Mouse (Mus musculus) megakaryocyte, embryonic 14.5 days (primary cell): ENCODE results near the gene Acbd6. TPM values are rescaled to one million over a fixed set of nuclear protein-coding genes. Genes with fewer than 3 reads are reported as not detected.

ENCODE experiments used
- H3K27me3 ChIP-seq: replicated peaks from 2 replicates; pipeline ENCODE3; 2012; ENCODE audit warnings: inconsistent platforms
- H3K36me3 ChIP-seq: replicated peaks from 2 replicates; pipeline ENCODE3; 2012; ENCODE audit warnings: low read length, inconsistent platforms, mixed read lengths
- H3K4me1 ChIP-seq: 2 replicates; pipeline ENCODE4 v1.6.1; 2012; ENCODE audit warnings: inconsistent platforms
- H3K4me3 ChIP-seq: replicated peaks from 2 replicates; pipeline ENCODE3; 2012; ENCODE audit warnings: moderate library complexity, mild to moderate bottlenecking, inconsistent platforms
- H3K9me3 ChIP-seq: 2 replicates; pipeline ENCODE4 v1.6.1; 2012; ENCODE audit warnings: inconsistent platforms
- FLI1 ChIP-seq: IDR thresholded peaks from 2 replicates; pipeline ENCODE4 v1.6.1; 2012; ENCODE audit warnings: low read length, inconsistent platforms, mixed read lengths
- GATA1 ChIP-seq: IDR thresholded peaks from 3 replicates; pipeline ENCODE4 v1.6.1; 2012; ENCODE audit warnings: mixed read lengths, low read length, inconsistent platforms, borderline replicate concordance
- polyA plus RNA-seq: library from polyadenylated mRNA; stranded (reverse); fragments of >175 nt; gene quantifications from 2 replicates; pipeline ENCODE4 v1.2.3, GENCODE M21; 2012; ENCODE audit warnings: low replicate concordance; ENCODE audit not compliant: insufficient read depth

Acbd6 gene
- polyA plus RNA-seq, 1 experiment: 266 TPM

DNA sequence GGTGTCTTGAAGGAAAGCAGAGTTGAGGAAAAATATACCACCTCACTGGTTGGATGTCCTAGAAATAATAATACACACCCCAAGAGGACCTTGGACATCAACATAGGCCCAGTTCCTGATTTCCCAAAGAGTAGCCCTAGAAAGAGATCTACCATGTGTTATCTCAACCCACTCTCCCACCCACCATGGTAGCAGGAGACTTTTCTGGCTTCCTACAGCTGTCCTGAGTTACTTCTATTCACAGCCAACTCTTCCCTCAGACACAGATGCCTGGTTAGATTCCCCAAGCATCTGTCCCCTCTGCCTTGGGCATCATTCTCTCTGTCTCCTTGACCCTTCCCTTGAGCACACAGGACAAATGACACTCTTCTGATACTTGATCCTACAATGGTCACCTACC is 157.4 kb downstream of the Acbd6 start:
- Histone ChIP-seq H3K9me3 (no peaks in the 10 kb centered on the region), H3K4me3 (no peak overlapping the region), H3K36me3 (no peaks in the 10 kb centered on the region), H3K4me1 (no peaks in the 10 kb centered on the region), H3K27me3 (peaks cover 89% of the 10 kb centered on the region)
- TF ChIP-seq GATA1: no peak
- TF ChIP-seq FLI1: no peak

DNA sequence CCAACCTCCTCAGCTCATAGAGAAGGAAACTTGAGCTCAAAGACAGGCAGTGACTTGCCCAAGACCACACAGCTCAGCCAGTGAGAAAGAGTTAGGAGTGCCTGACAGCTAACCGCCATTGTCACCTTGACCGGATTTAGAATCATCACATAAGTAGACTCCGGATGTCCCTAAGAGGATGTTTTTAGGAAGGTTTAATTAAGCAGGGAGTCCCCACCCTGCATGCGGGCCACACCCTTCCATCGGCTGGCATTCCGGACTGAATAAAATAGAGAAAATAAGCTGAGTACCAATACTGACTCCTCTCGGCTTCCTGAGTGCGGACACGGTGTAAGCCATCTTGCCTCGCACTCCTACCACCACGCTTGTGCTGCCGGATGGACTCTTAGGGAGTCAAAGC is 159.4 kb downstream of the Acbd6 start:
- Histone ChIP-seq H3K36me3 (no peaks in the 10 kb centered on the region), H3K4me3 (no peak overlapping the region), H3K9me3 (no peaks in the 10 kb centered on the region), H3K4me1 (0 out of 2 replicates have a peak, but pooled peaks cover 3% of the 10 kb centered on the region), H3K27me3 (peaks cover 85% of the 10 kb centered on the region)
- TF ChIP-seq GATA1: no peak
- no peak for TF ChIP-seq FLI1

DNA sequence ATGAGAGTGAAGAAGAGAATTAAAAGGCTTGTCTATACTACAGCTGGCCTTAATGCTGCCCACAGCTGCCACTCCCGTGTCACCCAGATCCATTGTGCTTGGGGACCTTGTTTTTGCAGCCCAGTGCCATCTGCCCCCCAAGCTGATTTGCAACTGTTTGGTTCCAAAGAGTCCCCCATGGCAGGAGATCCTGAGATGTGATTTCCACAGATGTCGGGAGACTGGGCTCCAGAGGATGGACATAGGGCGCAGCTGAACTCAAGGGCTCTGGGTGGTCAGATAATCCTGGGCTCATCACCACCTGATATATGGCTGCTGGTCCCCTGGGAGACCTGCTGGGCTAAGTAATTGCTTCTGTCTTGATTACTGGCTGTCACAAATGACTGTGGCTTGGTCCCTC is 160.9 kb downstream of the Acbd6 start:
- TF ChIP-seq GATA1: no peak
- TF ChIP-seq FLI1: no peak
- Histone ChIP-seq H3K9me3 (no peaks in the 10 kb centered on the region), H3K4me1 (0 out of 2 replicates have a peak, but pooled peaks cover 4% of the 10 kb centered on the region), H3K27me3 (peaks cover 86% of the 10 kb centered on the region), H3K4me3 (no peak overlapping the region), H3K36me3 (no peaks in the 10 kb centered on the region)

DNA sequence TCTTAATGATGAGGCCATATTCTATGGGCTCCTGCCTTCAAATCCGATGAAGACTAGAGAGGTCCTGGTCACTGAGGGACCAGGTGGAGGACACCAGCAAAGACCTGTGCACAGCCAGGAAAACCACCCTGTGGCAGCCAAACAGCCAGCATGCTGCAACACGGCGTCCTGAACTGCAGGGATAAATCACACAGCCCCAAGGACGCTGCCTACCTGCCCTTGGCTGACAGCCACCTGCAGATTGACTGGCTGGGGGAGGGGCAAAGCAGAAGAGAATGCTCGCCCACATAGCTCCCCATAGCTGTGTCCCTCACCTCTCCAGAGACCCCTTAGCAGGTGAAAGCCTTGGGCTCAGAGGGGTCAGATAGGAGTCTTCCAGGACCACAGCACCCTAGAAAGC is 162.1 kb downstream of the Acbd6 start:
- Histone ChIP-seq H3K4me3 (no peak overlapping the region), H3K36me3 (no peaks in the 10 kb centered on the region), H3K27me3 (peaks cover 85% of the 10 kb centered on the region), H3K4me1 (0 out of 2 replicates have a peak, but pooled peaks cover 4% of the 10 kb centered on the region), H3K9me3 (peaks cover 8% of the 10 kb centered on the region)
- TF ChIP-seq FLI1: no peak
- TF ChIP-seq GATA1: no peak

DNA sequence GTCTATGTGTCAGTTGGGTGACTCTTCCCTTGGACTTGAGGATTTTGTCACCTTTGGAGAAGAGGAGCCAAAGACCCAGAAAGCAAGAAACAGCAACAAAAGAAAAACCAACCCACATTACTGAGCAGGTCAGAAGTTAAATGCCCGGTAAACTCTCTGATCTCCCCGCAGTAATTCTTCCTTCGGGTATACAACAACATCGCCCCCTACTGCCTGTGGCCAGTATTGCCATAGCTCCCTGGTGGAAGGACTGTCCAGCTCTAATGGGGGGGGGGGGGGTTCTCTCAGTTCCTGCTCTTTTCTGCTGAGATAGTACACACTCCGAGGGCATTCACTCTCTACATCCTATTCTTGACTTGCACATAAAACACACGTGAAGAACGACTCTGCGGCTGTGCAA is 163.5 kb downstream of the Acbd6 start:
- no peak for TF ChIP-seq FLI1
- TF ChIP-seq GATA1: no peak
- Histone ChIP-seq H3K36me3 (no peaks in the 10 kb centered on the region), H3K4me3 (no peak overlapping the region), H3K9me3 (peaks cover 18% of the 10 kb centered on the region), H3K27me3 (peaks cover 83% of the 10 kb centered on the region), H3K4me1 (0 out of 2 replicates have a peak, but pooled peaks cover 4% of the 10 kb centered on the region)

- Histone ChIP-seq H3K4me3 (no peak overlapping the region), H3K36me3 (no peaks in the 10 kb centered on the region), H3K4me1 (0 out of 2 replicates have a peak, but pooled peaks cover 4% of the 10 kb centered on the region), H3K27me3 (peaks cover 81% of the 10 kb centered on the region), H3K9me3 (peaks cover 22% of the 10 kb centered on the region)
- no peak for TF ChIP-seq FLI1
- TF ChIP-seq GATA1: no peak
These were observed 164.3 kb downstream of the Acbd6 start for GRCm38 (mm10) chr1:155722185-155722584.

DNA sequence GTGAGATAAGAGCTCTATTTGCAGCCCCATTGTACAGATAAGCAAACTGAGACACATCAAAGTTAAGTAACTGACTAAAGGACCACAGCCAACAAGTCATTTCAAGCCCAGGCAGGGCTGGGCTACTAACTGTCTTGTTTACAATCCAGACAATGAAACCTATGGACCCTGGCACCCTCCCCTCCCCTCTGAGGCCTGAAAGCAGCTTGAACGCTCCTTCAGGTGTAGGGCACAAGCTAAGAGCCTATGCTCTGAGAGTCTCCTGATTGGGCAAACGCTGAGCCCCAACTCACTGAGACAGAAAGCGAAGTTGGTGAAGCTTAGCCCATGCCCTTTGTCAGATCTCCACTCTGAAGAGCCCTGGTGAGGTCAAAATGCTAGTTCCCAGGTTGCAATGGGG is 166.4 kb downstream of the Acbd6 start:
- Histone ChIP-seq H3K4me3 (no peak overlapping the region), H3K4me1 (0 out of 2 replicates have a peak, but pooled peaks cover 4% of the 10 kb centered on the region), H3K36me3 (no peaks in the 10 kb centered on the region), H3K27me3 (peaks cover 80% of the 10 kb centered on the region), H3K9me3 (peaks cover 22% of the 10 kb centered on the region)
- TF ChIP-seq GATA1 (no peak), FLI1 (no peak)

- H3K4me1 ChIP-seq: 0 out of 2 replicates have a peak, but pooled peaks cover 4% of the 10 kb centered on the region
- H3K4me3 ChIP-seq: no peak overlapping the region
- peaks cover 82% of the 10 kb centered on the region for H3K27me3 ChIP-seq
- H3K36me3 ChIP-seq: no peaks in the 10 kb centered on the region
- TF ChIP-seq FLI1 (no peak), GATA1 (no peak)
- H3K9me3 ChIP-seq: peaks cover 22% of the 10 kb centered on the region
These were observed 168.0 kb downstream of the Acbd6 start for GRCm38 (mm10) chr1:155725876-155726275.

GRCm38 (mm10) chr1:155727830-155728229 is 169.9 kb downstream of the Acbd6 start:
- Histone ChIP-seq H3K27me3 (peaks cover 88% of the 10 kb centered on the region), H3K9me3 (peaks cover 22% of the 10 kb centered on the region), H3K4me3 (no peak overlapping the region), H3K36me3 (no peaks in the 10 kb centered on the region), H3K4me1 (no peaks in the 10 kb centered on the region)
- TF ChIP-seq GATA1 (no peak), FLI1 (no peak)

DNA sequence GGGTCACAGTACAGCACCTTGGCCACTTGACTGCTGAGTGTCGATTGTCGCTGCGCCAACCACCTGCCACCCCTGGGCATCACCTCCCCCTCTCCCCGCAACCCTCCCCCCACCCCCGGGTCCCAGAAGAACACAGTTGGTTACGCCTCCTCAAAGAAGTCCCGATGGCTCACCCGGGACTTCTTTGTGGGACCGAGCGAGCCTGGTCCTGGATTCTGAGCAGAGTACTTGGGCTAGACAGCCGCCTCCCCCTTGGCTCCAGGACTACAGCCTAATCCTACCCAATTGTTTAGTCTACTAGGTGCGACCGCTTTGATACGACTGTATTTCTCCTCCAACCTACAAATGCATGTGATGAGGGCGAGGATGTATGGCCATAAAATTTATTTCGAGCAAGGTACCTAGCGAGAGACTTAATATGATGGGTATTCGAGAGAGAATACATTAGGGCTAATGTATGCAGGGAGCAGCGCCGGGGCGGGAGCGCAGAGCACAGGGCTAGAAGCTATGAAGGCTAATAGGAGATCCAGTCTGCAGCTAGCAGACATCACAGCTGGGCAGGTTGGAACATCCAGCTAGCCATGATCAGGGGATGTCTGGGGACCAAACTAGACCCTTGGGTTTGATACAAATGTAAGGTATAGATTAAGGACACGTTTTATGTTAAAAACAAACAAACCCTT is 171.3 kb downstream of the Acbd6 start:
- Histone ChIP-seq H3K27me3 (peaks cover 88% of the 10 kb centered on the region), H3K9me3 (peaks cover 22% of the 10 kb centered on the region), H3K4me1 (no peaks in the 10 kb centered on the region), H3K36me3 (no peaks in the 10 kb centered on the region), H3K4me3 (no peak overlapping the region)
- TF ChIP-seq GATA1 (no peak), FLI1 (no peak)

- TF ChIP-seq GATA1: no peak
- Histone ChIP-seq H3K9me3 (peaks cover 6% of the 10 kb centered on the region), H3K27me3 (peaks cover 89% of the 10 kb centered on the region), H3K4me3 (no peak overlapping the region), H3K36me3 (no peaks in the 10 kb centered on the region), H3K4me1 (peaks cover 2% of the 10 kb centered on the region; the same call in 1 of the 2 replicates)
These were observed 173.2 kb downstream of the Acbd6 start for GRCm38 (mm10) chr1:155731156-155731555.
